Mouse (Mus musculus) brain, embryonic 14.5 days (tissue): Measurements from ENCODE around the gene Mylk.

ENCODE experiments used
- CTCF ChIP-seq: fragments of 200-500 bp; IDR thresholded peaks from 2 replicates; pipeline ENCODE4 v1.5.1; 2012; ENCODE audit warnings: inconsistent platforms, mild to moderate bottlenecking, moderate library complexity, borderline replicate concordance; ENCODE audit not compliant: insufficient read depth, insufficient read length; ENCODE audit errors: extremely low read depth
- POLR2A ChIP-seq: fragments of 200-500 bp; IDR thresholded peaks from 2 replicates; pipeline ENCODE4 v1.6.1; 2012; ENCODE audit warnings: mild to moderate bottlenecking, inconsistent platforms, borderline replicate concordance; ENCODE audit not compliant: poor library complexity, insufficient read depth, insufficient read length, severe bottlenecking; ENCODE audit errors: extremely low read depth

- TF ChIP-seq POLR2A (no peak), CTCF (no peak)
Observed at GRCm38 (mm10) chr16:34984203-34985030, 239.4 kb downstream of the Mylk start.
